Mouse (Mus musculus): Measurements from ENCODE around the gene Tpbg. TPM values are rescaled to one million over a fixed set of nuclear protein-coding genes. Genes with fewer than 3 reads are reported as not detected.
"Not testable (repeated sequence)": the region's sequence is repeated elsewhere in the genome, so short reads cannot be mapped to it uniquely, and the experiment has no call there.

Gene Tpbg
- polyA plus RNA-seq (2016; fragmentation: Nextera tagmentation; extraction: Ambion mirVana) = 14.5 and 16.9 TPM in 2 replicates

DNA sequence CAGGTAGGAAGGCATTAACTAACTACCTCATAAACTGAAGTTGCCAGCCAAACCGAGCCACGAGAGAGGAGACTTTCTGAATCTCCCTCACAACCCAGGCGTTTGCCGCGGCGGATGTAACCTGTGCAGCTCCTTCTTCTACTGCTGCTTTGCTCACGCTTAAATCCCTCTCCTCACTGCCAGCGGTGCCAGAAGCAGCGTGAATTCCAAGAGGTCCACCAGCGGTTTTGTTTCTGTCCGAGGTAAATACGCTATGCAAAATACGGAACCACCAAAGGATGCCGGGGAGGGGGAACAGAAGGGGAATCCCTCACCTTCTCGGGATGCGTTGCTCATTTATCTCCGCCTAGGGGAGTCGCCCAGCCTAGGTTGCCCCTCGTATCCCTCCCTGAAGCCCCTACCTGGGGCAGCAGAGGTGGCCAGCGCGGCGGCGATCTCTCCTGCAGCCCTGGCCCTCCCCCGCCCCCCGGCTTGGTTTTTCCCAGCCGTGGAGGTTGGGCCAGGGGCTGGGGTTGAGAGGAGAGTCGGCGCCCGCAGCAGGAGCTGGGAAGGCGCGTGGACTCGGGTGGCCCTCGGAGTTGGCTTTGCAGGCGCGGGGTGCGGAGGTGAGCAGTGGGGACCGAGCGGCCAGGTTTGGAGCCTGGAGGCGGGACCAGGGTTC lies at the start of gene Tpbg:
Tpbg (plus strand) TSS at position 30 of the 661 bp plus-strand sequence.
- 1% methylated on average over 39 of the region's 39 CpGs for whole genome bisulfite sequencing
- Histone ChIP-seq H3K4me3 (peak within 1 kb of the TSS; percentile 73), H3K36me3 (replicated peaks) (peaks cover 10% of the 10 kb centered on the region), H3K27me3 (replicated peaks; ENCODE audit: low read depth, poor library complexity, severe bottlenecking) (peaks cover 25% of the 10 kb centered on the region), H3K9me3 (no peaks in the 10 kb centered on the region), H3K27ac (replicated peaks) (peak within 1 kb of the TSS; percentile 93), H3K4me1 (peaks cover 25% of the 10 kb centered on the region)
- peak; percentile 85 for DNase-seq (ENCODE audit: low spot score)

DNA sequence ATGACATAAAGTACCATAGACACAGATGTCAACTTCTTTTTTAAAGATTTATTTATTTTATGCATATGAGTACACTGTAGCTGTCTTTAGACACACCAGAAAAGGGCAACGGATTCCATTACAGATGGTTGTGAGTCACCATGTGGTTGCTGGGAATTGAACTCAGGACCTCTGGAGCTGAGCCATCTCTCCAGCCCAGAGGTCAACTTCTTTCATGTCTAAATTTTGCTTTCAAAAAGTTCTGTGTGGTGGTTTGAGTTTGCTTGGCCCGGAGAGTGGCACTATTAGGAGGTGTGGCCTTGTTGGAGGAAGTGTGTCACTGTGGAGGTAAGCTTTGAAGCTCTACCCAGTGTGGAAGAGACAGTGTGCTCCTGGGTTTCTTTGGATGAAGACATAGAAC lies 40.2 kb upstream of the Tpbg start:
- H3K4me1 ChIP-seq; H3K9me3 ChIP-seq; H3K36me3 ChIP-seq (replicated peaks); H3K4me3 ChIP-seq; H3K27me3 ChIP-seq (replicated peaks; ENCODE audit: low read depth, poor library complexity, severe bottlenecking); DNase-seq (ENCODE audit: low spot score); H3K27ac ChIP-seq (replicated peaks): not testable (repeated sequence)
- 85% methylated on average over 2 of the region's 2 CpGs for WGBS

DNA sequence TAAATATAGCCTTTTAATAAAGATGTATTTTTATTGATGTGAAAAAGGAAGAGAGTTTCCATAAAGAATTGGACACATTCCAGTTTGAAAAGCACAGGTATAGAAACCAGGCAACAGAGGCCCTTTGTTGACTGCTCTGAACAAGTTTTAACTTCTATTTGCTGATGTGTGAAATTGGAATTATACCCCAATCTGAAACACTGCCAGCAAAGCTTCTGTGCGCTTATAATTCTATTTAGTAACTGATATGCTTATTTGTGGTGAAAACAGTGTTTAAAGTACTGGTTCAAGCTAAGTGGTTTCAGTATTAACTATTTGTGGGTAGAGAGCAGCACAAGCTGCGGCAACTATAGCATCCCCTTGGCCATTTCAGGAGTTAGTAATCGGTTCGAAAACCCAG lies 39.6 kb upstream of the Tpbg start:
- no peaks in the 10 kb centered on the region for H3K9me3 ChIP-seq
- H3K4me1 ChIP-seq = no peaks in the 10 kb centered on the region
- no peak overlapping the region for H3K4me3 ChIP-seq
- H3K27ac ChIP-seq (replicated peaks) = no peak overlapping the region
- WGBS = 86% methylated on average over 4 of the region's 4 CpGs
- H3K27me3 ChIP-seq (replicated peaks; ENCODE audit: low read depth, poor library complexity, severe bottlenecking) = no peaks in the 10 kb centered on the region; the same call in 1 of the 2 replicates
- DNase-seq (ENCODE audit: low spot score) = no peak
- H3K36me3 ChIP-seq (replicated peaks) = no peaks in the 10 kb centered on the region

DNA sequence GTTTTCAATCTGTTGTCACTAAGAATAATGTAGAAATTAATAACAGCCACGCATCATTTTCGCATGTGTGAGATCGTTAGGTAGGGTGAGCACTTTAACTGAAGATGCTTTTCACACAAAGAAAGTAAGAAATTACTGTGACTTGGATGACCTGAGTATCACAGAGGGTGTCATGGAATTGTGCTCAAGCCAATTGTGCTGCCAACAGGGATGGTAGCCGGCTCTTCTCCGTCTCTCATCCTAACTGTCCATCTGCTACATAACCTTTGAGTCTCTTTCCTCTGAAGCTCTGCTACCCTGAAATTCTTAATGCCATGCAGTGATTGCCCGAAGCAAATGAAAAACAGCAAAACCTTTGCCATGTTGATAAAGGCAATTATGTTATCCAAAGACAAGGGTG lies 35.8 kb upstream of the Tpbg start:
- Histone ChIP-seq H3K9me3 (no peaks in the 10 kb centered on the region), H3K4me3 (no peak overlapping the region), H3K27ac (replicated peaks) (no peak overlapping the region), H3K4me1 (no peaks in the 10 kb centered on the region), H3K36me3 (replicated peaks) (no peaks in the 10 kb centered on the region), H3K27me3 (replicated peaks; ENCODE audit: low read depth, poor library complexity, severe bottlenecking) (no peaks in the 10 kb centered on the region; the same call in 1 of the 2 replicates)
- 88% methylated on average over 6 of the region's 6 CpGs for WGBS
- no peak for DNase-seq (ENCODE audit: low spot score)

DNA sequence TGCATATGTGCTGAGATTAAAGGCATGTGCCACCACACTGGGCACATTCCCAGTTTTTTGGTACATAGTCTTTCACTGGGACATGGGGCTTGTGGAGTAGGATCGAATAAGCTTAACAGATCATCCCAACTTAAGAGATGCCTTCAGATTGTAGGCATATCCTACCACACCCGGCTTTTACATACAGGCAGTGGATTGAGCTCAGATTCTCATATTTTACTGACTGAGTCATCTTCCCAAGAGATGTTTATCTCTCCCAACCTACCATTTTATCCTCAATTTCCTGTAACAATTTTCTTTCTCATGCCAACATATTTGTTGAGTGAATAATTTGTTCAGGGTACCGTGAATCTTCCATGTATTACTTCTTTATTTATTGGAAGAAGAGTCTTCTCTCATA lies 32.9 kb upstream of the Tpbg start:
- H3K36me3 ChIP-seq (replicated peaks) = no peaks in the 10 kb centered on the region
- no peak overlapping the region for H3K27ac ChIP-seq (replicated peaks)
- no peaks in the 10 kb centered on the region for H3K4me1 ChIP-seq
- H3K4me3 ChIP-seq = no peak overlapping the region
- no peaks in the 10 kb centered on the region for H3K9me3 ChIP-seq
- DNase-seq (ENCODE audit: low spot score) = no peak
- no peaks in the 10 kb centered on the region; the same call in 1 of the 2 replicates for H3K27me3 ChIP-seq (replicated peaks; ENCODE audit: low read depth, poor library complexity, severe bottlenecking)
- WGBS = 85% methylated on average over 3 of the region's 3 CpGs

DNA sequence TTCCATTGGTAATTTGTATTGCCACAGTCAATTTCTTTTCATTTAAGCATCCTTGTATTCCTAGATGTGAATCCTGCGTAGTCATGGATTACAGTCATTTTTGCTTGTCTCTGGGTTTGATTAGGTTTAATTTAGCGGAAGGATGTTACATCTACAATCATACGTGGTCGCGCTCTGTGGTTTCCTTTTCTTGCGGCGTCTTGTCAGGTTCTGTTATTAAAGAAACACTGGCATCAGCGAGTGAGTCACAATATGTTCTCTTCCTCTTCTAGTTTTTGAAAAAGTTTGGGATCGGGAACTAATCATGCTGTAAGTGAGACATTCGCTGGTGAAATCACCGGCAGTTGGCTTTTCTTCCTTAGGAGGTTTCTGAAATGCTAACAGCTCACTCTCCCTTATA lies 21.4 kb upstream of the Tpbg start:
- WGBS = 85% methylated on average over 11 of the region's 11 CpGs
- Histone ChIP-seq H3K4me1 (no peaks in the 10 kb centered on the region), H3K36me3 (replicated peaks) (no peaks in the 10 kb centered on the region), H3K27ac (replicated peaks) (no peak overlapping the region), H3K4me3 (no peak overlapping the region), H3K9me3 (no peaks in the 10 kb centered on the region), H3K27me3 (replicated peaks; ENCODE audit: low read depth, poor library complexity, severe bottlenecking) (no peaks in the 10 kb centered on the region)
- no peak for DNase-seq (ENCODE audit: low spot score)

DNA sequence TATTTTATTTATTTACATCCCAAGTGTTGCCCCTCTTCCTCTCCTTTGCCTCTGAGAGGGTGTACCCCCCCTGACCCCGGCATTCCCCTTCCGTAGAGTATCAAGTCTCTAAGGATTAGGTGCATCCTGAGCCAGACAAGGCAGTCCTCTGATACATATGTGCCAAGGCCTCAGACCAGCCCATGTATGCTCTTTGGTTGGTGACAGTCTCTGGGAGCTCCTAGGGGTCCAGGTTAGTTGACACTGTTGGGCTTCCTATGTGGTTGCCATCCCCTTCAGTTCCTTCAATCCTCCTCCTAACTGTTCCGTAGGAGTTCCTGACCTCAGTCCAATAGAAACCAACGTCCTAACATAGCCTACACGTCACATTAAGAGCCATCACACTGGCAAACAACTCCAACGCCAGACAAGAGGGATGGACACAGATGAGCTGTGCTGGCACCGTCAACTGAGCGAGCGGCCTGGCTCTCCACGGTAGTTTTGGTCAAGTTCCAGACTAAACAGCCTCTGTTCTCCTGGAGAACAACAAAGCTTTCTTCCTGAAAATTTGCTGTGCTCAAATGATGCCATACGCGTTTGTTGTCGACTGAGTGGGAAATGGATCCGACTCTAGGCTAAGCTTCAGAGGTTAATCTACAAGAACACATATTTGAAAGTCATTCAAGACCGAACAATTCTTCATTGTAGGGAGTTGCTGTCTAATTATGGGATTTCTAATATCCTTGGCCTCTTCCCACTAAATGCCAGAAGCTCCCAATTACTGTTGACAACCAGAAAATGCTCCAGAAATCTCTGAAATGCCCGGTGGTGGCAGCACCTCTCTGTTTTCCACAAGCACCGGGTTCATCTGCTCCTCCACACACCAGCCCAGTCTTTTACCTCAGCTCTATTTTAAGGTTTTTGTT lies 6.4 kb upstream of the Tpbg start:
- Histone ChIP-seq H3K27ac (replicated peaks) (no peak overlapping the region), H3K36me3 (replicated peaks) (no peaks in the 10 kb centered on the region), H3K4me1 (no peaks in the 10 kb centered on the region), H3K27me3 (replicated peaks; ENCODE audit: low read depth, poor library complexity, severe bottlenecking) (peaks cover 5% of the 10 kb centered on the region), H3K9me3 (no peaks in the 10 kb centered on the region), H3K4me3 (no peak overlapping the region)
- DNase-seq (ENCODE audit: low spot score) = no peak
- WGBS = 84% methylated on average over 17 of the region's 17 CpGs

DNA sequence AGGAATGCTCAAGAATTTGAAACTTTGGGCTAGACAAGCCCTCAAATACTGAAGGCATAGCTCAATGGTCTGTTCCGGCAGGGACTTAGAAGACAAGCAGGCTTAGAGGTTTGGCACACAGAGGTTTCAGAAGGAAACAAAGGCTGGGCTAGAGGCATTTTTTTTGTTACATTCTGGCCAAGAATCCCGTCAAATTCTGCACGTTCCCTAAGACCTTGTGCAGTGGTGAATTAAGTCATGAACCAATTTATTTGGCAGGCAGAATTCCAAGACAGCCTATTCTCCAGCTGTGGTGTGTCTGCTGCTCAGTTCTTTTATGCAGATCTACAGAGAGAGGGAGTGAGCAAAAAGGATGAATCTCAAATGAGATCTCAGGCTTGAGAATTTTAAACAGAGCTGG lies 2.6 kb upstream of the Tpbg start:
- Histone ChIP-seq H3K9me3 (no peaks in the 10 kb centered on the region), H3K27me3 (replicated peaks; ENCODE audit: low read depth, poor library complexity, severe bottlenecking) (peaks cover 17% of the 10 kb centered on the region), H3K27ac (replicated peaks) (no peak overlapping the region), H3K4me3 (no peak overlapping the region), H3K4me1 (peaks cover 22% of the 10 kb centered on the region), H3K36me3 (replicated peaks) (peaks cover 3% of the 10 kb centered on the region)
- 60% methylated on average over 3 of the region's 3 CpGs for WGBS
- DNase-seq (ENCODE audit: low spot score) = no peak

DNA sequence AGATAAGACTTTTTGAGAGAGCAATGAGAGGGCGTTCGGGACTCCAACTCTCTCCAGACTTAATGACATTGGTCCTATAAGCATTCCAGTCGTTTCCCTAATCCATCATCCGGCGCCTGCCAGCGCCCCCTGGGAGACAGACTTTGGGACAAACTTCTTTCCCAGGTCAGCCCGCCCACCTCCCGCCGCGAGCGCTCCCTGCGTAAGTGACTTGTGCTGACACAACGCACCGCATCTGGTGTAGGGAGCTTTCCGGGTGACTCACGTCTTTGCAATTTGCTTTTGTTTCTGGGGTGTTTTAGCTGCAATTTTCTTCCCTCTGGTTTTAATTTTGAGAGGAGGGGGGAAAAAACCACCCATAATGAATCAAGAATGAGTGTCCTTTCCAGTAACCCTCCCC lies 289 bp upstream of the Tpbg start:
- peak; percentile 74 for DNase-seq (ENCODE audit: low spot score)
- peaks cover 25% of the 10 kb centered on the region for H3K27me3 ChIP-seq (replicated peaks; ENCODE audit: low read depth, poor library complexity, severe bottlenecking)
- 0 out of 2 replicates have a peak overlapping the region, but pooled peaks have one; percentile 93 for H3K27ac ChIP-seq (replicated peaks)
- peaks cover 8% of the 10 kb centered on the region for H3K36me3 ChIP-seq (replicated peaks)
- WGBS = under 1% methylated on average over 16 of the region's 16 CpGs
- H3K9me3 ChIP-seq = no peaks in the 10 kb centered on the region
- H3K4me1 ChIP-seq = peaks cover 25% of the 10 kb centered on the region
- peak overlapping the region; percentile 73 for H3K4me3 ChIP-seq

DNA sequence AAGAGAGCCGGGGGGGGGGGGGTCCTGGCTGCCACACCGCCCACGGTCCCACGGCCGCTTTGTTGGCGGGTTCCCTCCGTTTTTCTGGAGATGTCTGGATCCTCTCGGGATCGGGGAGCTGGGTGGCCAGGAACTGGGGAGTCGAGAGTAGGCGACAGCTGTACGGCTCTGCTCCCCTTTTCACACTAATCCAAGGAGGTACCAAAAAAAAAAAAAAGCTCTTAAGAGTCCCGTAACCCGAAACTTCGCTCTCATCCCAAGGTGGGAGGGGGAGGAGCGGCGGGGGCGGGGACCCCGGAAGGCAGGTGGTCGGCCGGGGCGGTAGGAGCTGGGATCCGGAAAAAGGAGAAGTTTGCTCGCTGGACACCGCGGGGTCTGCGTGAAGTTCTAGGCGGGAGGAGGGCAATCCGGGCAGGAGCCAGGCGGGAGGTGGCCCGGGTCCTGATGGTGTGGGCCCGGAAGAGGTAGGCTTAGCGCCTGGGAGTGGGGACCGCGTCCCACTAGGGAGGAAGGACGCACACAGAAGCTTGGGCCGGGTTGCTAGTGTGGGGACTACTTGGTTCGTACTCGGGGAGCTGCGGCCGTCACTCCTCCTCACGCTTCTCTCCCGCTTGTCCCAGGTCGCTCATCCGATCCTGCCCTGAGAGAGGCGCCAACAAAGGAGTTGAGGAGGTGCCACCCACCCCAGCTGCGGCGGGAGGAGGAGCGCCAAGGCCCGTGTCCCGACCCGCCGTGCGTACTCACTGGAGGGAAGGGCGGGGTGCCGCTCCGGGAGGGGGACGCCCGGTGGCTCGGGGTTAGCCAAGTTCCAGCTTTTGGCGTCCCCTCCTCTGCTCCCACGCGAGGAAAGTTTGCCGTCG lies 1.1 kb downstream of the Tpbg start:
- Histone ChIP-seq H3K9me3 (no peaks in the 10 kb centered on the region), H3K4me3 (peak overlapping the region; percentile 73), H3K27me3 (replicated peaks; ENCODE audit: low read depth, poor library complexity, severe bottlenecking) (peaks cover 25% of the 10 kb centered on the region), H3K36me3 (replicated peaks) (peaks cover 18% of the 10 kb centered on the region), H3K27ac (replicated peaks) (peak overlapping the region; percentile 93), H3K4me1 (peaks cover 25% of the 10 kb centered on the region)
- WGBS = under 1% methylated on average over 65 of the region's 65 CpGs
- peak; percentile 81 for DNase-seq (ENCODE audit: low spot score)

DNA sequence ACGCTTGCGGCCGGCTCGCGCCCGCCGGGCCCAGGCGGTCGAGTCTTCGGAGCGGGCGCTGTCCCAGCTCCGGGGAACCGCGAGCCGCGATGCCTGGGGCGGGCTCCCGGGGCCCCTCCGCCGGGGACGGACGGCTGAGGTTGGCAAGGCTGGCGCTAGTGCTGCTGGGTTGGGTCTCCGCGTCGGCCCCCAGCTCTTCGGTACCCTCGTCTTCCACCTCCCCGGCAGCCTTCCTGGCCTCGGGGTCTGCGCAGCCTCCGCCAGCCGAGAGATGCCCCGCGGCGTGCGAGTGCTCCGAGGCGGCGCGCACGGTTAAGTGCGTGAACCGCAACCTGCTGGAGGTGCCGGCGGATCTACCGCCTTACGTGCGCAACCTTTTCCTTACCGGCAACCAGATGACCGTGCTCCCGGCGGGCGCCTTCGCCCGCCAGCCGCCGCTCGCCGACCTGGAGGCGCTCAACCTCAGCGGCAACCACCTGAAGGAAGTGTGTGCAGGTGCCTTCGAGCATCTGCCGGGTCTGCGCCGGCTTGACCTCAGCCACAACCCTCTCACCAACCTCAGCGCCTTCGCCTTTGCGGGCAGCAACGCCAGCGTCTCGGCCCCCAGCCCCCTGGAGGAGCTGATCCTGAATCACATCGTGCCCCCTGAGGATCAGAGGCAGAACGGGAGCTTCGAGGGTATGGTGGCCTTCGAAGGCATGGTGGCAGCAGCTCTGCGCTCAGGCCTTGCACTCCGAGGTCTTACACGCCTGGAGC lies 1.9 kb downstream of the Tpbg start:
- Histone ChIP-seq H3K27ac (replicated peaks) (peak overlapping the region; percentile 93), H3K9me3 (no peaks in the 10 kb centered on the region), H3K4me1 (peaks cover 25% of the 10 kb centered on the region), H3K27me3 (replicated peaks; ENCODE audit: low read depth, poor library complexity, severe bottlenecking) (peaks cover 25% of the 10 kb centered on the region), H3K4me3 (peak overlapping the region; percentile 73), H3K36me3 (replicated peaks) (peaks cover 21% of the 10 kb centered on the region)
- peak; percentile 74 for DNase-seq (ENCODE audit: low spot score)
- WGBS = 3% methylated on average over 80 of the region's 80 CpGs

DNA sequence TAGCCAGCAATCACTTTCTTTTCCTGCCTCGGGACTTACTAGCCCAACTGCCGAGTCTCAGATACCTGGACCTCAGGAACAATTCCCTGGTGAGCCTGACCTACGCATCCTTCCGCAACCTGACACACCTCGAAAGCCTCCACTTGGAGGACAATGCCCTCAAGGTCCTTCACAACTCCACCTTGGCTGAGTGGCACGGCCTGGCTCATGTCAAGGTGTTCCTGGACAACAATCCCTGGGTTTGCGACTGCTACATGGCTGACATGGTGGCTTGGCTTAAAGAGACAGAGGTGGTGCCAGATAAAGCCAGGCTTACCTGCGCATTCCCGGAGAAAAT lies 2.4 kb downstream of the Tpbg start:
- Histone ChIP-seq H3K9me3 (no peaks in the 10 kb centered on the region), H3K36me3 (replicated peaks) (peaks cover 22% of the 10 kb centered on the region), H3K27me3 (replicated peaks; ENCODE audit: low read depth, poor library complexity, severe bottlenecking) (peaks cover 25% of the 10 kb centered on the region), H3K27ac (replicated peaks) (no peak overlapping the region), H3K4me3 (peak overlapping the region; percentile 73), H3K4me1 (peaks cover 25% of the 10 kb centered on the region)
- 71% methylated on average over 9 of the region's 9 CpGs for WGBS
- no peak for DNase-seq (ENCODE audit: low spot score)
